Mouse (Mus musculus) liver, embryonic 13.5 days (tissue): Measurements from ENCODE around the gene Kyat1. TPM values are rescaled to one million over a fixed set of nuclear protein-coding genes. Genes with fewer than 3 reads are reported as not detected.
A peak's percentile ranks its signal among the peaks of the same experiment; 100 is the strongest.
"Not testable (repeated sequence)": the region's sequence is repeated elsewhere in the genome, so short reads cannot be mapped to it uniquely, and the experiment has no call there.

Experiments used
- ATAC-seq: fragments of 200-750 bp; cut with Nextera tagmentation; 2 replicates; pipeline ENCODE4 v1.8.0; 2017; ENCODE audit warnings: low read depth, mild to moderate bottlenecking, moderate number of reproducible peaks, moderate library complexity
- DNase-seq: peaks from one replicate; pipeline ENCODE4 v3.0.0; 2022
- H3K27ac ChIP-seq: fragments of 300-500 bp; sonication (generic); 2 replicates; pipeline ENCODE4 v1.5.1; 2015; ENCODE audit warnings: moderate library complexity, mild to moderate bottlenecking, inconsistent platforms
- H3K27me3 ChIP-seq: fragments of 300-500 bp; sonication (generic); 2 replicates; pipeline ENCODE4 v1.6.1; 2015; ENCODE audit warnings: mild to moderate bottlenecking, inconsistent platforms
- H3K36me3 ChIP-seq: fragments of 300-500 bp; sonication (generic); 2 replicates; pipeline ENCODE4 v1.6.1; 2015; ENCODE audit warnings: mild to moderate bottlenecking, inconsistent platforms
- H3K4me1 ChIP-seq: fragments of 300-500 bp; sonication (generic); replicated peaks from 2 replicates; pipeline ENCODE4 v1.6.1; 2015; ENCODE audit warnings: inconsistent platforms
- H3K4me2 ChIP-seq: fragments of 300-500 bp; sonication (generic); 2 replicates; pipeline ENCODE4 v1.6.1; 2015; ENCODE audit warnings: inconsistent platforms, mild to moderate bottlenecking, moderate library complexity
- H3K4me3 ChIP-seq: fragments of 300-500 bp; sonication (generic); replicated peaks from 2 replicates; pipeline ENCODE4 v1.5.1; 2015; ENCODE audit warnings: mild to moderate bottlenecking, inconsistent platforms
- H3K9ac ChIP-seq: fragments of 300-500 bp; sonication (generic); 2 replicates; pipeline ENCODE4 v1.6.1; 2015; ENCODE audit warnings: mild to moderate bottlenecking, inconsistent platforms
- H3K9me3 ChIP-seq: fragments of 300-500 bp; sonication (generic); replicated peaks from 2 replicates; pipeline ENCODE4 v1.6.1; 2016; ENCODE audit warnings: inconsistent platforms
- WGBS: fragments of 180-500 bp; shearing (Covaris S2); methylation state at CpG from one replicate; pipeline ENCODE4 v1.1.7; 2015; ENCODE audit not compliant: insufficient replicate concordance; 5-methylcytosine and 5-hydroxymethylcytosine counted together
- polyA plus RNA-seq: library from polyadenylated mRNA; unstranded; fragments of >200 nt; fragmentation: Nextera tagmentation; extraction: Ambion mirVana; gene quantifications from 2 replicates; pipeline ENCODE4 v1.2.1, GENCODE M21; 2015

Kyat1 gene
- polyA plus RNA-seq, 1 experiment from 2014 or later: 10.1 TPM

GRCm38 (mm10) chr2:30171997-30172382 is 33.7 kb downstream of the Kyat1 start:
- Histone ChIP-seq H3K27ac (peak overlapping the region; percentile 73; the same call in 1 of the 2 replicates), H3K9me3 (peaks cover 9% of the 10 kb centered on the region), H3K36me3 (peaks cover 47% of the 10 kb centered on the region), H3K4me3 (peak overlapping the region; percentile 71), H3K9ac (peak overlapping the region; percentile 72), H3K4me1 (peaks cover 28% of the 10 kb centered on the region), H3K4me2 (peak overlapping the region; percentile 86), H3K27me3 (no peaks in the 10 kb centered on the region)
- 2% methylated on average over 19 of the region's 19 CpGs for WGBS
- ATAC-seq (no peak), DNase-seq (no peak)

DNA sequence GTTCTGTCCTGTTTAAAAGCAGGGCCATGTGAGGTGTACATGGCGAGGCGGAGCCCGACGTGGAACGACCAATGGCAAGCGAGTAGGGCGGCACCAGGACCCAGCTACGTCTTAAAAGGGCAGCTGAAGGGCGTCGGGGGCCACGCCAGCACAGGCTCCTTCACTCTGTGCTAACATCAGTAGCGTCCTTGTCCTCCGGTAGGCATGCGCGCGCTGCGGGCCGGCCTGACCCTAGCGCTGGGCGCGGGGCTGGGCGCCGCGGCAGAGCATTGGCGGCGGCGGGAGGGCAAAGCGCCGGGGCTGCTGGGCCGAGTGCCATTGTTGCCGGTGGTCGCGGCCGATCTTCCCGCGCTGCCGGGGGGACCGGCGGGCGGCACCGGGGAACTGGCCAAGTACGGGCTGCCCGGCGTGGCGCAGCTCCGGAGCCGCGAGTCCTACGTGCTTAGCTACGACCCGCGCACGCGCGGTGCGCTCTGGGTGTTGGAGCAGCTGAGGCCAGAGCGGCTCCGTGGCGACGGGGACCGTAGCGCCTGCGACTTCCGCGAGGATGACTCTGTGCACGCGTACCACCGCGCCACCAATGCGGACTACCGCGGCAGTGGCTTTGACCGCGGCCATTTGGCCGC is 34.2 kb downstream of the Kyat1 start, which contains the start of gene Endog:
Endog (plus strand) TSS at position 123 of the 626 bp plus-strand sequence.
- peaks cover 24% of the 10 kb centered on the region for H3K4me1 ChIP-seq
- WGBS: under 1% methylated on average over 75 of the region's 75 CpGs
- H3K27ac ChIP-seq: peak within 1 kb of the TSS; percentile 73

GRCm38 (mm10) chr2:30166677-30167076 is 39.0 kb downstream of the Kyat1 start:
- H3K9ac ChIP-seq: no peak overlapping the region
- no peaks in the 10 kb centered on the region for H3K36me3 ChIP-seq
- DNase-seq (no peak), ATAC-seq (no peak)
- peaks cover 6% of the 10 kb centered on the region for H3K4me1 ChIP-seq
- 46% methylated on average over 4 of the region's 4 CpGs for WGBS
- no peaks in the 10 kb centered on the region for H3K27me3 ChIP-seq
- H3K4me2 ChIP-seq: no peak overlapping the region
- no peak overlapping the region for H3K4me3 ChIP-seq
- H3K27ac ChIP-seq: no peak overlapping the region
- H3K9me3 ChIP-seq: peaks cover 15% of the 10 kb centered on the region

More for the DNA sequence above, 34.2 kb downstream of the Kyat1 start, which contains the start of gene Endog:
- H3K27me3 ChIP-seq: no peaks in the 10 kb centered on the region
- peaks cover 13% of the 10 kb centered on the region for H3K9me3 ChIP-seq
- H3K9ac ChIP-seq: peak within 1 kb of the TSS; percentile 72
- peak within 1 kb of the TSS; percentile 71 for H3K4me3 ChIP-seq
- ATAC-seq (peak; percentile 91), DNase-seq (peak; percentile 67)
- H3K36me3 ChIP-seq: peaks cover 42% of the 10 kb centered on the region
- H3K4me2 ChIP-seq: peak within 1 kb of the TSS; percentile 86

DNA sequence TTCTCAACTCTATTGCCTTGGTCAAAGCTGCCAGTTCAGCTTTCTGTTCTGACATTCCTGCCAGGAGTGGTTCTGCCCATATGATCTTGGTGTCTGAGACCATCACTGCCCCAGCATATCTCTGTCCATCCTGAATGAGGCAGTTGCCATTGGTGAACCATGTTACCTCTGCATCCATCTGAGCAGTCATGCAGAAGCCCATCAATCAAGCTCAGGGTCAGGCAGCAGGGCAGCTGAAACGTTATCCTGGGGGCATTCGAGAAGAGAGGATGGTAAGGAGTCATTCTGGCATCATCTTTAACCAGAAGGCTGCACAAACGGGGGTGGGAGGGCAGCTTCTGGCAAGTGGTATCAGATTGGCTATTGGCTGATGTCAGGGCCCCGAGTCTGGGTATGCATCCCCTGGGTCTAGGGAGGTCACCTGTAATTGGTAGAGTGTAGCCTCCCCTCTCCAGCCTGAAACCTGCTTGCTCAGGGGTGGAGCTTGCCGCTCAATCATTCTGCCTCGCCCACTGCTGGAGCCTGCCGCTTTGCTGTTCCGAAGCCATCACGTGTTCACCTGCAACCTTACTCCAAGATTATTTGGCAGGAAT is 41.2 kb downstream of the Kyat1 start:
- peaks cover 15% of the 10 kb centered on the region for H3K9me3 ChIP-seq
- H3K4me1 ChIP-seq: no peaks in the 10 kb centered on the region
- H3K4me2 ChIP-seq: no peak overlapping the region
- ATAC-seq: no peak
- H3K36me3 ChIP-seq: no peaks in the 10 kb centered on the region
- H3K27me3 ChIP-seq: no peaks in the 10 kb centered on the region
- no peak overlapping the region for H3K27ac ChIP-seq
- H3K9ac ChIP-seq: no peak overlapping the region
- DNase-seq: no peak
- no peak overlapping the region for H3K4me3 ChIP-seq
- WGBS: 52% methylated on average over 9 of the region's 9 CpGs

DNA sequence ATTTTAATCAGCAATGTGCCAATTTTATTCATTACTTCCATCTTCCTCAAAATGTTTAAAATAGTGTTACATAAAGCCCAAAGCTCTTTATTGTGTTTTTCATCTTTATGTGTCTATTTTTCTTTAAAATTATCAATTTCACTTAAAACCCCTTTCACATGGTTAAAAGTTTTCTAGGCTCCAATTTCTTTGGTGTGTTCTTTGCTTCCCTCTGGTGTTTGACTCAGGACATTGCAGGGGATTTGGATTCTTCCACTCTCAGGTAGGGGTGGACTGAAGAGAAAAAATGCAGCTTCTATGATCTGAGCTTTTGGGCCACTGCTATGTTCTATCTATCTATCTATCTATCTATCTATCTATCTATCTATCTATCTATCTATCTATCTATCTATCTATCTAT is 43.8 kb downstream of the Kyat1 start:
- no peaks in the 10 kb centered on the region for H3K36me3 ChIP-seq
- no peak overlapping the region for H3K4me2 ChIP-seq
- H3K9ac ChIP-seq: no peak overlapping the region
- H3K9me3 ChIP-seq: peaks cover 11% of the 10 kb centered on the region
- H3K27ac ChIP-seq: no peak overlapping the region
- DNase-seq (no peak), ATAC-seq (no peak)
- H3K27me3 ChIP-seq: no peaks in the 10 kb centered on the region
- no peaks in the 10 kb centered on the region for H3K4me1 ChIP-seq
- H3K4me3 ChIP-seq: no peak overlapping the region

- WGBS: 82% methylated on average over 9 of the region's 10 CpGs
- ATAC-seq, H3K4me3 ChIP-seq: not testable (repeated sequence)
Observed at GRCm38 (mm10) chr2:30159871-30160270, 45.8 kb downstream of the Kyat1 start.

GRCm38 (mm10) chr2:30152616-30153015 is 53.0 kb downstream of the Kyat1 start:
- no peaks in the 10 kb centered on the region for H3K9me3 ChIP-seq
- H3K4me3 ChIP-seq: no peak overlapping the region
- H3K36me3 ChIP-seq: peaks cover 33% of the 10 kb centered on the region
- H3K27ac ChIP-seq: no peak overlapping the region
- 78% methylated on average over 8 of the region's 8 CpGs for WGBS
- H3K9ac ChIP-seq: no peak overlapping the region
- H3K27me3 ChIP-seq: no peaks in the 10 kb centered on the region
- H3K4me1 ChIP-seq: no peaks in the 10 kb centered on the region
- no peak for DNase-seq
- no peak overlapping the region for H3K4me2 ChIP-seq
- no peak for ATAC-seq

More at GRCm38 (mm10) chr2:30159871-30160270, 45.8 kb downstream of the Kyat1 start:
- H3K27me3 ChIP-seq, H3K9me3 ChIP-seq, H3K4me2 ChIP-seq, H3K4me1 ChIP-seq, H3K27ac ChIP-seq, H3K36me3 ChIP-seq, H3K9ac ChIP-seq, DNase-seq: not testable (repeated sequence)

GRCm38 (mm10) chr2:30151840-30152239 is 53.8 kb downstream of the Kyat1 start:
- Histone ChIP-seq H3K27me3 (no peaks in the 10 kb centered on the region), H3K27ac (no peak overlapping the region), H3K9me3 (no peaks in the 10 kb centered on the region), H3K36me3 (peaks cover 41% of the 10 kb centered on the region), H3K4me2 (no peak overlapping the region), H3K4me3 (no peak overlapping the region), H3K4me1 (no peaks in the 10 kb centered on the region), H3K9ac (no peak overlapping the region)
- no peak for ATAC-seq
- 84% methylated on average over 11 of the region's 11 CpGs for WGBS
- no peak for DNase-seq

GRCm38 (mm10) chr2:30147466-30147865 is 58.2 kb downstream of the Kyat1 start:
- 86% methylated on average over 4 of the region's 4 CpGs for WGBS
- DNase-seq (no peak), ATAC-seq (no peak)
- Histone ChIP-seq H3K4me1 (no peaks in the 10 kb centered on the region), H3K4me2 (no peak overlapping the region), H3K27ac (no peak overlapping the region), H3K27me3 (no peaks in the 10 kb centered on the region), H3K36me3 (peaks cover 75% of the 10 kb centered on the region), H3K9ac (no peak overlapping the region), H3K4me3 (no peak overlapping the region), H3K9me3 (no peaks in the 10 kb centered on the region)

DNA sequence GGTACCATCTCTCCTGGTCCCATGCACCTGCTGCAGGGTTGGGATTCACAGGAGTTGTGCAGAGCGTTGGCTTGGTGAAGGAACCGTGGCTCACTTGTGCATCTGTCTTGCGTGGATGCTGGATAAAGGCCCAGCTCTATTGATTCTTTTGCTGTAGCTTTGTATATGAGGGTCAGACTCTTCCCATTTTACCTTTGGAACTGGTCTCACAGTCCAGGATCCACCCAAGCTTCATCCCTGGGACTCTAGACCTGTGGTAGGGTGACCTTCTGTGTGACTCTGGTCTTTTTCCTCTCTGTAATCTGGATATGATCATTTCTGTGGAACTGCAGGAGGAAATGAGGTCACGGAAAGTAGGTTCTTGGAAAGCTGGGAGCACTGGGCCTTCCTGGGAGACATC is 61.2 kb downstream of the Kyat1 start:
- H3K27ac ChIP-seq: no peak overlapping the region
- peaks cover 86% of the 10 kb centered on the region for H3K36me3 ChIP-seq
- H3K9ac ChIP-seq: 0 out of 2 replicates have a peak overlapping the region, but pooled peaks have one; percentile 13
- H3K9me3 ChIP-seq: no peaks in the 10 kb centered on the region
- no peak overlapping the region for H3K4me2 ChIP-seq
- ATAC-seq (no peak), DNase-seq (no peak)
- H3K27me3 ChIP-seq: no peaks in the 10 kb centered on the region
- 92% methylated on average over 4 of the region's 4 CpGs for WGBS
- no peak overlapping the region for H3K4me3 ChIP-seq
- no peaks in the 10 kb centered on the region for H3K4me1 ChIP-seq

- not testable (repeated sequence) for H3K9me3 ChIP-seq, H3K27me3 ChIP-seq, DNase-seq, H3K9ac ChIP-seq, H3K27ac ChIP-seq, ATAC-seq, H3K4me2 ChIP-seq, H3K4me3 ChIP-seq
- WGBS: 79% methylated on average over 4 of the region's 4 CpGs
- peaks cover 22% of the 10 kb centered on the region for H3K4me1 ChIP-seq
- peaks cover 65% of the 10 kb centered on the region for H3K36me3 ChIP-seq
Observed at GRCm38 (mm10) chr2:30140021-30140420, 65.6 kb downstream of the Kyat1 start.

- 58% methylated on average over 10 of the region's 10 CpGs for WGBS
- H3K9ac ChIP-seq: no peak overlapping the region
- DNase-seq: no peak
- H3K27me3 ChIP-seq: no peaks in the 10 kb centered on the region
- no peaks in the 10 kb centered on the region for H3K9me3 ChIP-seq
- no peak overlapping the region for H3K4me3 ChIP-seq
- no peak overlapping the region for H3K27ac ChIP-seq
- peaks cover 48% of the 10 kb centered on the region for H3K4me1 ChIP-seq
- no peak overlapping the region for H3K4me2 ChIP-seq
- peaks cover 31% of the 10 kb centered on the region for H3K36me3 ChIP-seq
- no peak for ATAC-seq
Observed at GRCm38 (mm10) chr2:30136458-30136857, 69.2 kb downstream of the Kyat1 start.
